Mouse (Mus musculus): ENCODE data around the gene Chchd3. TPM values are rescaled to one million over a fixed set of nuclear protein-coding genes. Genes with fewer than 3 reads are reported as not detected.
A peak's percentile ranks its signal among the peaks of the same experiment; 100 is the strongest.

Gene Chchd3
- total RNA-seq (2014; rRNA removed), result 131 and 161 TPM in 2 replicates
- 117 TPM in 2 replicates for polyA plus RNA-seq (2015; fragmentation: Nextera tagmentation; extraction: Ambion mirVana)

GRCm38 (mm10) chr6:33059735-33060576 is at the start of gene Chchd3:
TSS of gene Chchd3 (minus strand) at chr6:33060260.
- 1% methylated on average over 50 of the region's 50 CpGs for WGBS
- Histone ChIP-seq H3K9ac (peak within 1 kb of the TSS; percentile 78), H3K4me3 (ENCODE audit: low read depth, low read length) (peak within 1 kb of the TSS; percentile 88), H3K27ac (ENCODE audit: low read depth, low read length) (peak within 1 kb of the TSS; percentile 70; the same call in 1 of the 2 replicates), H3K36me3 (ENCODE audit: insufficient read depth) (peaks cover 2% of the 10 kb centered on the region; the same call in 1 of the 2 replicates), H3K4me1 (ENCODE audit: insufficient read depth) (peaks cover 6% of the 10 kb centered on the region), H3K4me2 (ENCODE audit: low read depth) (peak within 1 kb of the TSS; percentile 81), H3K9me3 (ENCODE audit: low read length) (no peaks in the 10 kb centered on the region), H3K27me3 (ENCODE audit: insufficient read depth, low read length) (no peaks in the 10 kb centered on the region)
- ATAC-seq (peak; percentile 100), DNase-seq (peak; percentile 97)
- peak; percentile 25; the same call in 1 of the 2 replicates for TF ChIP-seq CTCF (IDR thresholded peaks at IDR 0.05; ENCODE audit: low read depth)

GRCm38 (mm10) chr6:33104661-33105060 is 44.6 kb upstream of the Chchd3 start:
- Histone ChIP-seq H3K4me2 (ENCODE audit: low read depth) (no peak overlapping the region), H3K9me3 (ENCODE audit: low read length) (no peaks in the 10 kb centered on the region), H3K27ac (ENCODE audit: low read depth, low read length) (no peak overlapping the region), H3K4me1 (ENCODE audit: insufficient read depth) (no peaks in the 10 kb centered on the region), H3K36me3 (ENCODE audit: insufficient read depth) (no peaks in the 10 kb centered on the region), H3K4me3 (ENCODE audit: low read depth, low read length) (no peak overlapping the region), H3K27me3 (ENCODE audit: insufficient read depth, low read length) (no peaks in the 10 kb centered on the region), H3K9ac (no peak overlapping the region)
- ATAC-seq (no peak), DNase-seq (no peak)
- WGBS, result 88% methylated on average over 6 of the region's 6 CpGs
- no peak for TF ChIP-seq CTCF (IDR thresholded peaks at IDR 0.05; ENCODE audit: low read depth)

- TF ChIP-seq CTCF (IDR thresholded peaks at IDR 0.05; ENCODE audit: low read depth), result no peak
- Histone ChIP-seq H3K27me3 (ENCODE audit: insufficient read depth, low read length) (no peaks in the 10 kb centered on the region), H3K27ac (ENCODE audit: low read depth, low read length) (no peak overlapping the region), H3K9me3 (ENCODE audit: low read length) (no peaks in the 10 kb centered on the region), H3K4me1 (ENCODE audit: insufficient read depth) (0 out of 2 replicates have a peak, but pooled peaks cover 3% of the 10 kb centered on the region), H3K9ac (no peak overlapping the region), H3K4me3 (ENCODE audit: low read depth, low read length) (no peak overlapping the region), H3K4me2 (ENCODE audit: low read depth) (no peak overlapping the region), H3K36me3 (ENCODE audit: insufficient read depth) (no peaks in the 10 kb centered on the region)
- WGBS, result 56% methylated on average over 4 of the region's 4 CpGs
- ATAC-seq (no peak), DNase-seq (peak; percentile 43)
Observed at GRCm38 (mm10) chr6:33098903-33099302, 38.8 kb upstream of the Chchd3 start.

GRCm38 (mm10) chr6:33094671-33095233 is 34.7 kb upstream of the Chchd3 start:
- 0 out of 2 replicates have a peak, but pooled peaks cover 3% of the 10 kb centered on the region for H3K4me1 ChIP-seq (ENCODE audit: insufficient read depth)
- H3K4me2 ChIP-seq (ENCODE audit: low read depth), result no peak overlapping the region
- TF ChIP-seq CTCF (IDR thresholded peaks at IDR 0.05; ENCODE audit: low read depth), result no peak
- H3K27ac ChIP-seq (ENCODE audit: low read depth, low read length), result no peak overlapping the region
- H3K36me3 ChIP-seq (ENCODE audit: insufficient read depth), result no peaks in the 10 kb centered on the region
- no peak overlapping the region for H3K9ac ChIP-seq
- peak; percentile 64 for ATAC-seq
- no peak overlapping the region for H3K4me3 ChIP-seq (ENCODE audit: low read depth, low read length)
- peak; percentile 15 for DNase-seq
- H3K27me3 ChIP-seq (ENCODE audit: insufficient read depth, low read length), result no peaks in the 10 kb centered on the region
- 22% methylated on average over 8 of the region's 8 CpGs for WGBS
- H3K9me3 ChIP-seq (ENCODE audit: low read length), result no peaks in the 10 kb centered on the region

- Histone ChIP-seq H3K4me2 (ENCODE audit: low read depth) (no peak overlapping the region), H3K9ac (no peak overlapping the region), H3K27ac (ENCODE audit: low read depth, low read length) (no peak overlapping the region), H3K36me3 (ENCODE audit: insufficient read depth) (no peaks in the 10 kb centered on the region), H3K27me3 (ENCODE audit: insufficient read depth, low read length) (no peaks in the 10 kb centered on the region), H3K9me3 (ENCODE audit: low read length) (no peaks in the 10 kb centered on the region), H3K4me3 (ENCODE audit: low read depth, low read length) (no peak overlapping the region), H3K4me1 (ENCODE audit: insufficient read depth) (no peaks in the 10 kb centered on the region)
- no peak for TF ChIP-seq CTCF (IDR thresholded peaks at IDR 0.05; ENCODE audit: low read depth)
- ATAC-seq (peak; percentile 47; the same call in 1 of the 2 replicates), DNase-seq (peak; percentile 66)
- 62% methylated on average over 1 of the region's 1 CpGs for WGBS
Observed at GRCm38 (mm10) chr6:33080186-33080585, 20.1 kb upstream of the Chchd3 start.

GRCm38 (mm10) chr6:33078260-33078936 is 18.3 kb upstream of the Chchd3 start:
- H3K9me3 ChIP-seq (ENCODE audit: low read length), result no peaks in the 10 kb centered on the region
- H3K9ac ChIP-seq, result no peak overlapping the region
- ATAC-seq, result no peak
- H3K4me2 ChIP-seq (ENCODE audit: low read depth), result no peak overlapping the region
- no peak overlapping the region for H3K4me3 ChIP-seq (ENCODE audit: low read depth, low read length)
- no peaks in the 10 kb centered on the region for H3K36me3 ChIP-seq (ENCODE audit: insufficient read depth)
- no peaks in the 10 kb centered on the region for H3K27me3 ChIP-seq (ENCODE audit: insufficient read depth, low read length)
- no peak overlapping the region for H3K27ac ChIP-seq (ENCODE audit: low read depth, low read length)
- H3K4me1 ChIP-seq (ENCODE audit: insufficient read depth), result no peaks in the 10 kb centered on the region
- DNase-seq, result no peak
- WGBS, result 88% methylated on average over 19 of the region's 19 CpGs
- TF ChIP-seq CTCF (IDR thresholded peaks at IDR 0.05; ENCODE audit: low read depth), result no peak
